Mouse (Mus musculus): Measurements from ENCODE around the gene E130208F15Rik. TPM values are rescaled to one million over a fixed set of nuclear protein-coding genes. Genes with fewer than 3 reads are reported as not detected.
A peak's percentile ranks its signal among the peaks of the same experiment; 100 is the strongest.

E130208F15Rik gene
- total RNA-seq, 2 experiments from 2014 or later = 0.85 to 0.88 TPM

DNA sequence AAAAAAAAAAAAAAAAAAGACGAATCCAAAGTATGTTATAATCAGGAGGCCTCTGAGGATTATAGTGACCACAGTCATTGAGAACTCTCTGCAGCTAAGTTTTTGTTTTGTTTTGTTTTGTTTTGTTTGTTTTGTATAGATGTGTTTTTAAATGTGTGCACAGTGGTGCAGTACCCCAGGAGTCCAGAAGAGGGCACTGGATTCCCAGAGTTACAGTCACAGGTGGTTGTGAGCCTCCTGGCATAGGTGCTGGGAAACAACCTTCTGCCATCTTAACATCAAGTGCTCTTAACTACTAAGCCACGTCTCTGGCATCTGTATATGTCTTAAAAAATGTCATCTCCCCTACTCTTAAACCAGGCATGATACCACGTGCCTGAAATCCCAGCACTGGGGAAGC, 20.6 kb upstream of the E130208F15Rik start:
- intact Hi-C loops (cut with DNase I) = no loop called here

DNA sequence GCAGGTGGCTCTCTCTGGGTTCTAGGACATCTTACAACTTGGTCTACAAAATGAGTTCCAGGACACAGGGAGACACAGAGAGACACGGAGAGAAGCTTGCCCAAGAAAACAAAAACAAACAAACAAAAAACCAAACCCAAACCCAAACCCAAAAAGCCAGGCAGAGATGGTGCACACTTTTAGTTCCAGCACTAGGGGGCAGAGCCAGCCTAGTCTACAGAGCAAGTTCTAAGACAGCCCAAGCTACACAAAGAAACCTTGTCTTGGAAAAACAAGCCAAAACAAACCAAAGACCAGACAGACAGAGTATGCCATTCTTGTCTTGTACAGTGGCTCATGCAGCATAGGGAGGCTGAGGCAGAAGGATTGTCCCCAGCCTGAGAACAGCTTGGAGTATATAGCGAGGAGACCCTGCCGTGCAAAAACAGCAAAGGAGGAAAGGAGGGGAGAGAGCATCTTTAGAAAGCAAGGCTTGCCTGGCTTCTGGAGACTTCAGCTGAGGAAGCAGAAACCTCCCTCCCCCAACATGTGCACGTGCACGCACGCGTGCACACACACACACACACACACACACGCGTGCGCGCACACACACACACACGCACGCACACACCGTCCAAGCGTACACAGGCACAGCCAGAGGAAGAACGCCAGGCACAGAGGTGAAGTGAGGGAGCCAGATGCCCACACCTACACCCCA, 15.3 kb upstream of the E130208F15Rik start:
- intact Hi-C loops (cut with DNase I) = no loop called here
- DNase-seq = no peak

More for the DNA sequence above, 20.6 kb upstream of the E130208F15Rik start:
- peak in 1 of 2 experiments; percentile 26 for DNase-seq

DNA sequence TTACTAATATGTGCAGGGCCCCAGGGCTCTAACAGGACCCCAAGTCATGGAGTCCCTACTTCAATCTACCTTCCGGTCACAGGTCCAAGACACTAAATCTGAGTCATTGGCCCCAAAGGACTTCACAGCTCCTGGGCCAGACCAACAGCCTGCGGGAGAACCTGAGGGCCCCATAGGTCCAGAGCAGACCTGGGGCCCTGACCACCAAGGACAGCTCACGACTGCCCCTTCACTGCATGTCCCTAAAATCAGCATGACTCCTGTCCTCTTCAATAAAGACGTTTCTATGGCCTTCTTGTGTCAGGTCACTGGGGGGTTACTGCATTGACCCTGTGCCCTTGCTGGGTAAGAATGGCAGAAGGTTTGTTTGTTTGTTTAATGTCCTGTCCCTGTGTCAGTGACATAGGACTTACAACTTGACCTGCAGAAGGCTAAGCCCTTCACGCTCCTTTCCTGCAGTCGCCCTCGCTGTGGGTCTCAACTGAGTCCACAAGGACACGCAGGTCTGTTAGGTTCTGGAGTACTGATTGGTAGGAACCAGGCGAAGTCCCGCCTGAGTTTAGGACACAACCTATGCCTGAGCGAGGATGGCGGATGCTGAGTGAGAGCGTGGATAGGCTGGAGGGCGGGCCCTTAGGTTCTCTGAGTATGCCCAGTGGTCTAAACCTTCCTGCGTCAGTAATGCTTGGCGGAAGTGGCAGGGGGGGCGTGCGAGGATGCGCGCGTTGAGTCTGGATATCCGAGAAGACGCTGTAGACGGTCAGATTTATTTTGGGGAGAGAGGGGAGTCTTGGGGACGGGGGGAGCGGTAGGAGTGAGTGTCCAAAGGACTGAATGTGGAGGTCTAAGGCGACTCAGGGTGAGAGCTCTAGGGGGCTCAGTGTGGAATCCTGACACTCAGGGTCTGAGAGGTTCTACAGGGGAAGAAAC, 13.2 kb upstream of the E130208F15Rik start, which contains the start of gene Alkbh6:
TSS of gene Alkbh6 (plus strand) at position 642 of the 930 bp plus-strand sequence.
- peak; percentile 89 to 91 for DNase-seq
- intact Hi-C loops (cut with DNase I) = no loop called here

DNA sequence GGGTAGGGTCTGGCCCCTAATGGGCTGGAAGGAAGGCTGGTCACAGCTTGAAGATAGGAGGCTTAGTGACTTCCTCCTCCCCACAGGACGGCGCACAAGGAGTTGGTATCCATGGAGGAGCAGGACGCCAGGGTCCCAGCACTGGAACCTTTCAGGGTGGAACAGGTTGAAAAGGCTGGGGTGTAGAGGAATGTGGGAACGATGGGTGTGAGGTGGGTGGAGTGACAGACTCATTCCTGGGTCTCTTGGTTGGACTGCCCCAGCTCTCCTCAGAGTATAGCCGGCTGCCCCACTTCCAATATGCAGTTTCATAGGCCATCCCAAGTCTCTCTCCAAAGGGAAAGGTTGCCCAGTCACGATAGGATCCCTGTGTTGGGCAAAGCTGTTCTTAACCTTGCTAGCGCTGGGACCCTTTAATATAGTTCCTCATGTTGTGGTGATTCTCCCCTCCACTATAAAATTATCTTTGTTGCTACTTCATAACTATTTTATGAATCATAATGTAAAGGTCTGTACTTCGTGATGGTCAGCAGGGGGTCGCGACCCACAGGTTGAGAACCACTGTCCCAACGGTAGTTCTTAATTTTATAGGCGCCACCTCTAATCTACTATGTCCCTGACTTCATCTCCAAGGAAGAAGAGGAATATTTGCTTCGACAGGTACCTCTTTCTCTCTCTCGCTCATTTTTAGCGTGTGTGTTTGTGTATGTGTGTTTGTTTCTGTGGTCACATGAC, 12.0 kb upstream of the E130208F15Rik start:
- DNase-seq = no peak
- intact Hi-C loops (cut with DNase I) = no loop called here

DNA sequence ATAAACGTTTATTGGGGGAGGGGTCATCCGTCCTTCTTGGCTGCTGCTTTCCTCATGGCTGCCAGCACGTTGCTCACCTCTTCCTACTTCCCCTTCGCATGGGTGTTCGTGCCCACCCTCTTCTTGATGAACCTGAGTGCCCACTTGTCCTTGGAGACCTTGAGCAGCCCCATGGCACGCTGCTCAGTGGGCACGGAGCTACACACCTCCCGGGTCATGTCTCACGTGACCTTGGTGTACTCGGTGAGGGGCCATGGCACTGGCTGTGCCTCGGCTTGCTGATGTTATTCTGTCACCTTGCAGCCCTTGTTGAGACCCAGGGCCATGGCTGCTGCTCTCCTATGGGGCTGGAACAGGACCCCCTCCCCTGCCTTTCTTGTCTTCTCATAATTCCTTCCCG, 11.4 kb upstream of the E130208F15Rik start:
- intact Hi-C loops (cut with DNase I) = no loop called here
- no peak for DNase-seq

DNA sequence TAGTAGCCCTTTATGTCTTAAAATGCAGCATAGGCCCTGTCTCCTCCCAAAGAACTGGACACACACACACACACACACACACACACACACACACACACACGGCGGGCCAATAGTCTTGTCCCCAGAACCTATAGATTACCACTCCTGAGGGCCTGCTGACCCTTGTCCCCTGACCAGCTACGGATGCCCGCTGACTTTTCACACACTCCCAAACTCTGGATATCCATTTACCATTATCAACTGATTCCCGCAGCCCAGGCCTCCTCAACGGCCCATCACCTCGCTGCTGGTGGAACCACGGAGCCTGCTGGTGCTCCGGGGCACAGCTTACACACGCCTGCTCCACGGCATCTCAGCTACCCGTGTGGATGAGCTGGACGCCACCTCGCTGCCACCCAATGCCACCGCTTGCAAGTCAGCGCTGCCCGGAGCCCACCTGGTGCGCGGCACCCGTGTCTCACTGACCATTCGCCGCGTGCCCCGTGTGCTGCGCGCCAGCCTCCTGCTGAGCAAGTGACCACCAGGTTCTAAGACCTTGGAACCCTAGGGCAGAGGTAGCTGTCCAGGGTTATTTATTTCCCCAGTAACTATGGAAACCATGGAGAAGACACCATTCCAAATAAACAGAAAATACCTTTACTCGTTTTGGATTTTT, 7.7 kb upstream of the E130208F15Rik start:
- intact Hi-C loops (cut with DNase I) = no loop called here
- DNase-seq = no peak

DNA sequence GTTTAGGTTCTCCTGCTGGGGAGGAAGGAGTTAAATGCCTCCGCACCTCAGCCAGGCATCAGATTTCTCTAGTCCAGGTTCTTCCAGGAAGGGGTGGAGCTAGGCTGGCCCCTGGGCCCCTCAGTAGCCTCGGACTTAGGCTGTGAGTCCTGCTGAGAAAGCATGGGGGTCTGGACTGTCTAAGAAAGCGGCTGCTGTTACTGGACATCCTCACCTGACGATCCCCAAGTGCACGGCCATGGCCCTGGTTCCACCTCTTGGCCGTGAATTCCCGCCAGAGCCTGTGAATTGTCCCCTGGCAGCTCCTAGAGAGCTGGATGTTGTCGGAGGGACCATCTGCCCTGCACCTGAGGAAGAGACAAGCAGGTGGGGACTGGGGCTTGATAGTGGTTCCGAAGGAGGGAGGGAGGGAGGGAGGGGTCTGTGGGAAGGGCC, 6.8 kb upstream of the E130208F15Rik start, which contains the start of gene Syne4:
TSS of gene Syne4 (plus strand) at position 87 of the 435 bp plus-strand sequence.
- intact Hi-C loops (cut with DNase I) = no loop called here
- DNase-seq = no peak

DNA sequence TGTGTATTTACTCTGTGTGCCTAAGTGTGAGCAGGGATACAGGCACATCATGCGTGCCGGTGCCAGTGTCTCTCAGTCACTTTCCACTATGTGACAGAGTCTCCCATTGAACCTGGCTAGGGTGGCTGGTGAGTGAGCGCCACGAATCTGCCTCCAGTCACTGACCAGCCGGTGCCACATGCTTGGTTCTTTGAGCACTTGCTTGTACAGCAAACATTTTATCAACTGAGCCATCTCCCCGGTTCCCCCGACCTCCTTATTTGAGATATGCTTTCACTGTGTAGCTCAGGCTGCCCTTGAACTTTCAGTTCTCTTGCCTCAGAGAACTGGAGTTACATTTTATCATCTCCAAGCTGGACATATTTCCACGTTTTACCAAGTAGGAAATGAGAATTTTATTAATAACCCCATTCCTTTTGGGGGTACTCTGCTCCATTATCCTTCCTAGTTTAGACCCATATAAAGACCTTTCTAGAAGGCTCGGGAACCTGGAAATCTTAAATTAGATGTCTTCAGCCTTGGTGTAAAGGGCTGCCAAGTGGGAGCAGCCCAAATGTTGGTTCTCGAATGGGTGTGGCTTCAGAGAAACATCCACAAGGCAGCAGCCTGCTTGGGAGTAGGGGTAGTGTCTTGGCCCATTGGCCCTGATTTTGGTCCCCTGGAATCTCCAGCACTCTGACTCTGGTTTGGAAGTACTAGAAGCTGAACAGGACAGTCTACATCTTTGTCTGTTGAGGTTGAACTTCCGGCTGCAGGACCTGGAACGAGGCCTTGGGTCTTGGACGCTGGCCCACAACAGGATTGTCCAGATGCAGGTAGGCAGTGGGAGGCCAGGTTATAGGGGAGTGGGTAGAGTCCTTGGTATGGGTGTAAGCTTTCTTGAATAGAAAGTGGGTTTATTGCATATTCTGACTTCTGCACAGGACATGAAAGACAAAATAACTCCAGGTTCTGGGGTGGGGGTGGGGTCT, 5.7 kb upstream of the E130208F15Rik start:
- intact Hi-C loops (cut with DNase I) = no loop called here
- no peak for DNase-seq

DNA sequence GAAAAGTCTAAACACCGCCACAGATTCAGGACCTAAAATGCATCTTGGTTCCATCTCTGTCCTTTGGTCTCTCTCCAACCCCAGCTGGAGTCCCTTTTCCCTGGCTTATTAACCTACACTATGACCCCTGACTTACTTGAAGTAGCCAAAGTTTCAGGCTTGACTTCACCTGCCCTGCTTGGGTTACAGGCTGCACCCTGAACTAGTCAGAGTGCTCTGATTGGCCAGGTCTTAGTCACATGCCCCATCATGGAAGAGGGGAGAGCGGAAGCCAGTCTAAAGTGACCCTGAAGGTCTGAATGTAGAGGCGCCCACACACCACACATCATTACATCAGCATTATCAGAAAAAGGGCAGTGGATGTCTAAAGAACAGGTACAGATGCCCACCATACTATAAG, 3.4 kb upstream of the E130208F15Rik start:
- no peak for DNase-seq
- intact Hi-C loops (cut with DNase I) = no loop called here

DNA sequence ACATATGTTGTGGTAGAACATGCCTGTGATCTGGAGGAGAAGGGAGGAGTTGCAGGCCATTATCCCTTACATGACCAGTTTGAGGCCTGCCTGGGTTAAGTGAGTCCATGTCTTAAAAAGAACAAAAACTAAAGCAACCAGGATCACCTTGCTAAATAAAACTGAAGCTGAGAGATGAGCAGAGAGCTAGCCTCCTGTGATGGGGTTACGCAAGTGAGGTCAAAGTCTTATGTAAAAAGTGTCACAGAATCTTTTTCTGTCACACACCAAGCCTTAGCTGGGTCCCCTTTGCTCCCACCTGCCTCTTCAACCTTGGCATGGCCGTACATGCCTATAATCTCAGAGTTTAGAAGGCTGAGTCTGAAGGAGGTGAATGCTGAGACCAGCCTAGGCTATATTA, 594 bp upstream of the E130208F15Rik start:
- no peak for DNase-seq

DNA sequence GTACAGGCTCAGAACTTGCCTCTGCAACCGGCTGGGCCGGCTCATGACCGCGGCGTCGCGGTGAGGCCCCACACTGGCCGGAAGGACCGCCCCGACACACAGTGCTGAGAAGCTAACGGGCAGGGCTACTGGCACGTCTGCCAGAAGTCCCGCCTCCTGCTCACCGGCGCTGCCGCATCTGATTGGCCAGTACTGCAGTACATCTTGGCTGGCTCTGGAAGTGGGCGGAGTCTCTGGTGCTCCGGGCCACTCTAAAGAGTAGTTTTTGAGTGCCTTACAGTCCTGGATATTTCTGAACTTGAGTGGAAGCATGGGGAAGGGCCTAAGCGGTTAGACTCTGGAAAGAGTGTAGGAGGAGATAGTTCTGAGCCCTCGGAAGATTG, 736 bp downstream of the E130208F15Rik start:
- peak; percentile 97 to 98 for DNase-seq
- intact Hi-C loops (cut with DNase I) = no loop called here

More for the DNA sequence above, 594 bp upstream of the E130208F15Rik start:
- intact Hi-C loops (cut with DNase I) = no loop called here

DNA sequence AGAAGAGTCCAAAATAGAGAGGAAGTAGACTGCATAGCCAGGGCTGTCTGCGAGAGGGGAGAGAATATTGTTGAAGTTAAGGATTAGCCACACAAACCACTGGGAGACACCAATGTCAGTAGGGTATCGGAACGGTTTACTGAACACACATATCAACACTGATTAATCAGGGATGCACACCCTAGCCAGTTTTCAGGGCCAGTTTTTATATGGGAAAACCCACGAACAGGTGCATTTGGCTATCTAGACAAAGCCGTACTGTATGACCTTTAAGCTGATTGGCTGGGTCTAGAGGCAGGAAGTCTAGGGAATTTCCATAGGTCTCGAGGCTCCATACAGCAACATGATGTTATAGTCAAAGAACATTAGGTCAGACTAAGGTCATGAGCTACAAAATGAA, 1.3 kb downstream of the E130208F15Rik start:
- intact Hi-C loops (cut with DNase I) = no loop called here

DNA sequence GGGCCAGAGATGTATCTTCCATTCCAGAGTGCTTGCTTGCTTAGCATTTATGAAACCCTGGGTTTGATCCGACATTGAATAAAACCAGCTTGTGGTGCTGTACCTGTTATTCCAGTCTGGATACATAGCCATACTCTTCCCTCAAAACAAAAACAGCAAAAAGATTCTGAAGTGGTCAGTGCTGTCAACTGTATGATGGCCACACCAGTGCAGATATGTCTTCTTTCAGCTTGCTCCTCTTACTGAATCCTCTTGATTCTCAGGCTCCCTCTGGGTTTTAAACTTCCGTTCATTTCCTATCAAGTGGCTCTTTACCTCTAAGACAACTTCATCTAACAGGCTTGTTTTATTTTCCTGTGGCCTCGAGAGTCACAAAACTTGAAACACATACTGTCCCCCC, 2.3 kb downstream of the E130208F15Rik start, which contains the start of gene Sdhaf1:
TSS of gene Sdhaf1 (minus strand) at position 101 of the 400 bp plus-strand sequence.
- no peak for DNase-seq
- intact Hi-C loops (cut with DNase I) = no loop called here

More for the DNA sequence above, 1.3 kb downstream of the E130208F15Rik start:
- no peak for DNase-seq

DNA sequence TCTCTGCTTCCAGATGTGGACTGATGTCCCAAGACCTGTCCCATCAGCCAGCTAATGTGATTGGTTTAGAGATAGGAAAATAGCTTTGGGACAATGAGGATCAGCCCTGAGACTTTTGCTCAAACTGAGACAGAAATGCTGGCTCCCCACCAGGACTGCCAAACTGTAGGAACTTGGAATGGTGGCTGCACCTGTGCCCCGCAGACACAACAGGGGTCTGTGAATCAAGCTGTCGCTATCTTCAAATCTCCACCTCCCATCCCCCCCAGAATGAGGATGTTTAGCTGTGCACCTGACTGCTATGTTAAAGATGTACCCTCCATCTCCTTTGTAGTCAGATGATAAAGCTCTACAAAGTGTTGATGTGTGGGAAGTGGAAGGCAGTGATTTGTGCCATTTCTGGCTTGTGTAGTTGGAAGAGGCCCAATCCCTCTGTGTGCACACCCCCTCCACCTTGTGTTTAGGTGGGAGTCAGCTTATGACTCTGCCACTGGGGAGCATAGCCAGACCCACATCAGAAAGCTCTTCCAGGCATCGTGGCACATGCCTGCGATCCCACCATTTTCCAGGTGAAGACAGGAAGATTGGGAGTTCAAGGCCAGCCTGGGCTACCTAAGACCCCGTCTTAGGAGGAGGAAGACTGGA, 2.9 kb downstream of the E130208F15Rik start:
- no peak for DNase-seq

DNA sequence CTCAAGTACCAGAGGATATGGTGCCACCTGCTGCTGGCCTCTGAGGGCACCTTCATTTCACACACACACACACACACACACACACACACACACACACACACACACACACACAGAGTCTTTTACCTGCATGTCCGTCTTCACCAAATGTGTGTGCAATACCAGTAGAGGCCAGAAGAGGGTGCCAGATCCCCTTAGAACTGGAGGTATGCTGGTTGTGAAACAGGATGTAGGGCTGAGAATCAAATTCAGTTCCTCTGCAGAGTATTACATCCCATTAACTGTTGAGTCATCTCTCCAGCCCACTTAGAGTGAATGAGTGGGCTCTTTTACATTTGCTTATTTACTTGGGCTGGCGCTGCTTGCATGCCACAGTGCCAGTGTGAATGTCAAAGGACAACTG, 3.8 kb downstream of the E130208F15Rik start:
- intact Hi-C loops (cut with DNase I) = no loop called here

More for the DNA sequence above, 2.9 kb downstream of the E130208F15Rik start:
- intact Hi-C loops (cut with DNase I) = no loop called here

DNA sequence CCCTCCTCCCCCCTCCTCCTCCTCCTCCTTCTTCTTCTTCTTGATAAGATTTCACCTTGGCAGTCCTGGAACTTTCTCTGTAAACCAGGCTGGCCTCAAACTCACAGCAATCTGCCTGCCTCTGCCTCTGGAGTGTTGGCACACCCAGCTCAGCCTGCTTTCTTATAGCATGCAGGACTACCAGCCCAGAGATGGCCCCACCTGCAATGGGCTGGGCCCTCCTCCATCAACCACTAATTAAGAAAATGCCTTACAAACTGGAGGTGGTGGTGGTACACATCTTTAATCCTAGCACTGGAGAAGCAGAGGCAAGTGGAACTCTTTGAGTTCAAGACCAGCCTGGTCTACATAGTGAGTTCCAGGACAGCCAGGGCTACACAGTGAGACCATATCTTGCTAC, 4.9 kb downstream of the E130208F15Rik start:
- intact Hi-C loops (cut with DNase I) = no loop called here
- no peak for DNase-seq

More for the DNA sequence above, 3.8 kb downstream of the E130208F15Rik start:
- peak in 1 of 2 experiments; percentile 59 for DNase-seq

DNA sequence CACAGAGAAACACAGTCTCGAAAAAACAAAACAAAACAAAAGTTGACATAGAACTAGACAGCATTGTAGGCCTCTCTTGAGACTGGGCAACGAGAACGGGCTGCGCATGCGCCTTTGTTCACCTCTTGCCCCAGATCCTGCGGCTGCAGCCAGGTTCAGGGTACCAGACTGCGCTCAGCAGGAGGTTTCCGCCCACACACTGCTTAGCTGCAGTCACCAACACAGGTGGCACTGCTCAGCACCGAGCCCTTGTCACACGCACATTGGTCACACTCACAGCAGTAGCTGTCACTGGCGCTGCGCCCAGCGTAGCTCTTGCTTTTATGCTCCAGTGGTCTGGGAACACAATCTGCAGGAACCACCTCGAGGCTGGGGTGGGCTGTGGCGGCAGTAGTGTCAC, 5.6 kb downstream of the E130208F15Rik start:
- DNase-seq = no peak
- intact Hi-C loops (cut with DNase I) = no loop called here

DNA sequence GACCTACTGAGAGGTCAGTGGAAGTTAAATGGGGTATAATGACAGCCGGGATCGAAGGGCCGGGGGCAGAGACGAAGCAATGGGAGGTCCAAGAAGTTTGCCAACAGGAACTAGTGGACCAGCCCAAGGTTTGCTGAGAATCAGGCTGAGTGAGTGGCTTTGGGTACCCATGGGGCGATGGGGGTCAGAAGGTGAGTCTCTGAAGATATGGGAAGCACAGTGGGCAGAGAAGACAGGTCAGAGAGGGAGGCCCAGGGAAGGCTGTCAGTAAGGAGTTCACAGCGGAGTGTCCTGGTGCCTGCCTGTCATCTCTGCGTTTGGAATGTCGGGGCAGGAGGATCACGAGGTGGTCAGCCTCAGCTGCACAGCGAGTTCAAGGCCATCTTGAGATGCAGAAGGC, 6.8 kb downstream of the E130208F15Rik start:
- intact Hi-C loops (cut with DNase I) = no loop called here

More for the DNA sequence above, 6.8 kb downstream of the E130208F15Rik start:
- no peak for DNase-seq

Data from heart, postnatal 14 days (tissue).